Comparison of ENCODE assay signal across 9 mouse cellular contexts in genomic region chr12:4906476-4906875, GRCm38 (mm10). TPM values are rescaled to one million over a fixed set of nuclear protein-coding genes. Genes with fewer than 3 reads are reported as not detected.
A peak's percentile ranks its signal among the peaks of the same experiment; 100 is the strongest.
DNase-seq lines count a peak whose midpoint lies in the region; ATAC-seq and TF ChIP-seq lines count a peak whose summit lies in the region.
"Had no signal": no experiment of that assay in that cellular context is flagged by ENCODE, and none has a peak within 500 bp of the region (broad histone marks: within the 10 kb centered on the region; RNA-seq: fewer than 3 reads in every experiment).

No protein-coding gene starts in this region.

- peak overlapping the region; percentile 85 for H3K9ac ChIP-seq in embryonic facial prominence, embryonic 14.5 days (ENCODE audit: low read depth, low read length)
- peak overlapping the region; percentile 91 for H3K9ac ChIP-seq in intestine, postnatal 0 days (ENCODE audit: low read depth, low read length)
- H3K9ac ChIP-seq in neural tube, embryonic 13.5 days, result peak overlapping the region; percentile 91

- DNase-seq in lung, adult 2 months, result no peak
- DNase-seq in lung, postnatal 36 days, result no peak
- DNase-seq in embryonic facial prominence, embryonic 14.5 days (ENCODE audit: low spot score), result no peak
- no peak for DNase-seq in left cerebral cortex, postnatal 36 days (ENCODE audit: low spot score in 2 of 2)
- DNase-seq in ovary, postnatal 14 days (ENCODE audit: low spot score), result no peak
- DNase-seq: adrenal gland, postnatal 14 days had no signal

- H3K27ac ChIP-seq in embryonic facial prominence, embryonic 14.5 days (replicated peaks; ENCODE audit: low read depth, low read length), result no peak overlapping the region
- H3K27ac ChIP-seq in intestine, postnatal 0 days (ENCODE audit: low read depth, low read length), result peak overlapping the region; percentile 98
- H3K27ac ChIP-seq in neural tube, embryonic 13.5 days (replicated peaks), result no peak overlapping the region

- no peaks in the 10 kb centered on the region for H3K27me3 ChIP-seq in embryonic facial prominence, embryonic 14.5 days (replicated peaks; ENCODE audit: control insufficient read depth, insufficient read depth, low read length)
- H3K27me3 ChIP-seq in intestine, postnatal 0 days (replicated peaks; ENCODE audit: control insufficient read depth, insufficient read depth, low read length), result no peaks in the 10 kb centered on the region
- H3K27me3 ChIP-seq in neural tube, embryonic 13.5 days, result no peaks in the 10 kb centered on the region

- H3K36me3 ChIP-seq in embryonic facial prominence, embryonic 14.5 days (ENCODE audit: control insufficient read depth, insufficient read depth, low read length), result no peaks in the 10 kb centered on the region
- peaks cover 3% of the 10 kb centered on the region; the same call in 1 of the 2 replicates for H3K36me3 ChIP-seq in intestine, postnatal 0 days (ENCODE audit: control insufficient read depth, insufficient read depth)
- peaks cover 4% of the 10 kb centered on the region for H3K36me3 ChIP-seq in neural tube, embryonic 13.5 days

- H3K4me2 ChIP-seq in embryonic facial prominence, embryonic 14.5 days (ENCODE audit: low read depth, low read length), result peak overlapping the region; percentile 88
- H3K4me2 ChIP-seq in intestine, postnatal 0 days (replicated peaks; ENCODE audit: low read depth), result peak overlapping the region; percentile 89
- peak overlapping the region; percentile 77 for H3K4me2 ChIP-seq in neural tube, embryonic 13.5 days

- peak overlapping the region; percentile 81 for H3K4me3 ChIP-seq in lung, adult 2 months (replicated peaks; ENCODE audit: extremely low read depth, low read depth, low read length)
- peak overlapping the region; percentile 77 for H3K4me3 ChIP-seq in embryonic facial prominence, embryonic 14.5 days (ENCODE audit: low read depth, low read length)
- H3K4me3 ChIP-seq in intestine, postnatal 0 days (ENCODE audit: low read depth, low read length), result peak overlapping the region; percentile 73
- H3K4me3 ChIP-seq in neural tube, embryonic 13.5 days, result peak overlapping the region; percentile 72

- no peaks in the 10 kb centered on the region for H3K9me3 ChIP-seq in embryonic facial prominence, embryonic 14.5 days (ENCODE audit: control insufficient read depth, low read length)
- no peaks in the 10 kb centered on the region for H3K9me3 ChIP-seq in intestine, postnatal 0 days (ENCODE audit: control insufficient read depth)
- H3K9me3 ChIP-seq in neural tube, embryonic 13.5 days, result no peaks in the 10 kb centered on the region

- no peak for TF ChIP-seq CTCF in lung, adult 2 months (IDR thresholded peaks at IDR 0.05; ENCODE audit: insufficient read depth, low read length)
- no peak for TF ChIP-seq CTCF in intestine, postnatal 0 days (IDR thresholded peaks at IDR 0.05; ENCODE audit: low read depth)

- intact Hi-C loops in left cerebral cortex, postnatal 36 days (cut with DNase I), result loop anchor here (5.0 kb wide), 1 partner anchor 64 kb away; the partner anchor contains the start of genes Fkbp1b and Wdcp

- ATAC-seq in embryonic facial prominence, embryonic 14.5 days (ENCODE audit: low read depth), result no peak
- ATAC-seq in intestine, postnatal 0 days, result no peak
- no peak for ATAC-seq in neural tube, embryonic 13.5 days (ENCODE audit: low read depth)
- ATAC-seq in frontal cortex, adult (ENCODE audit: low TSS enrichment), result no peak

- WGBS in lung, adult 2 months, result 24% methylated on average over 7 of the region's 7 CpGs
- WGBS in embryonic facial prominence, embryonic 14.5 days, result 56% methylated on average over 7 of the region's 7 CpGs
- 20% methylated on average over 7 of the region's 7 CpGs for WGBS in intestine, postnatal 0 days
- WGBS in neural tube, embryonic 13.5 days, result 55% methylated on average over 7 of the region's 7 CpGs

- H3K4me1 ChIP-seq in lung, adult 2 months (ENCODE audit: control insufficient read depth, insufficient read depth, low read length), result no peaks in the 10 kb centered on the region; the same call in 1 of the 2 replicates
- H3K4me1 ChIP-seq in embryonic facial prominence, embryonic 14.5 days (ENCODE audit: control insufficient read depth, insufficient read depth, low read length), result no peaks in the 10 kb centered on the region
- H3K4me1 ChIP-seq in intestine, postnatal 0 days (replicated peaks; ENCODE audit: control insufficient read depth, insufficient read depth, low read length), result no peaks in the 10 kb centered on the region
- peaks cover 11% of the 10 kb centered on the region; the same call in 1 of the 2 replicates for H3K4me1 ChIP-seq in neural tube, embryonic 13.5 days (replicated peaks)

- no peak for TF ChIP-seq POLR2A in lung, adult 2 months (IDR thresholded peaks at IDR 0.05; ENCODE audit: borderline replicate concordance, extremely low read depth, low read depth, low read length)

RNA-seq across cellular contexts. Expression of gene Ubxn2a, which starts 1.0 kb away (rescaled TPM):
- polyA plus RNA-seq in lung, adult 2 months (2012; rRNA removed), result 5.9 and 6.3 TPM in 2 replicates
- polyA plus RNA-seq in embryonic facial prominence, embryonic 14.5 days (2014; fragmentation: Nextera tagmentation; extraction: Ambion mirVana), result 20.3 and 23.3 TPM in 2 replicates
- polyA plus RNA-seq in intestine, postnatal 0 days (2015; fragmentation: Nextera tagmentation; extraction: Ambion mirVana), result 45.0 and 49.3 TPM in 2 replicates
- polyA plus RNA-seq in neural tube, embryonic 13.5 days (2015; fragmentation: Nextera tagmentation; extraction: Ambion mirVana), result 41.0 and 45.4 TPM in 2 replicates
- 10 to 100 TPM; 55.7 to 58.6 TPM for total RNA-seq in left cerebral cortex, postnatal 36 days (2021)

RNA-seq across cellular contexts. Expression of gene Atad2b, which starts 10.7 kb away (rescaled TPM):
- 8.7 and 17.2 TPM in 2 replicates for polyA plus RNA-seq in lung, adult 2 months (2012; rRNA removed)
- 13.6 and 14.7 TPM in 2 replicates for polyA plus RNA-seq in embryonic facial prominence, embryonic 14.5 days (2014; fragmentation: Nextera tagmentation; extraction: Ambion mirVana)
- polyA plus RNA-seq in intestine, postnatal 0 days (2015; fragmentation: Nextera tagmentation; extraction: Ambion mirVana), result 5.5 and 7.6 TPM in 2 replicates
- 12.8 and 14.2 TPM in 2 replicates for polyA plus RNA-seq in neural tube, embryonic 13.5 days (2015; fragmentation: Nextera tagmentation; extraction: Ambion mirVana)
- total RNA-seq in left cerebral cortex, postnatal 36 days (2021), result 10 to 100 TPM; 26.5 to 34.2 TPM

RNA-seq across cellular contexts. Expression of gene Mfsd2b, which starts 32.3 kb away (rescaled TPM):
- 2.5 and 4.1 TPM in 2 replicates for polyA plus RNA-seq in lung, adult 2 months (2012; rRNA removed)
- polyA plus RNA-seq in embryonic facial prominence, embryonic 14.5 days (2014; fragmentation: Nextera tagmentation; extraction: Ambion mirVana), result 0.70 and 0.87 TPM in 2 replicates
- polyA plus RNA-seq in intestine, postnatal 0 days (2015; fragmentation: Nextera tagmentation; extraction: Ambion mirVana), result 0.55 and 0.61 TPM in 2 replicates
- 2.8 and 3.2 TPM in 2 replicates for polyA plus RNA-seq in neural tube, embryonic 13.5 days (2015; fragmentation: Nextera tagmentation; extraction: Ambion mirVana)
- 1 to 10 TPM in 1 of 2 experiments, under 1 TPM in 1; 0.54 to 1.1 TPM for total RNA-seq in left cerebral cortex, postnatal 36 days (2021)
